Mouse (Mus musculus): ENCODE results near the gene Cers2. TPM values are rescaled to one million over a fixed set of nuclear protein-coding genes. Genes with fewer than 3 reads are reported as not detected.

Gene Cers2
- polyA plus RNA-seq, 1 experiment from 2014 or later: 93.4 TPM

GRCm38 (mm10) chr3:95290156-95290555 lies 24.4 kb upstream of the Cers2 start:
- H3K36me3 ChIP-seq: peaks cover 55% of the 10 kb centered on the region
- 83% methylated on average over 6 of the region's 6 CpGs for WGBS

GRCm38 (mm10) chr3:95291041-95291440 lies 23.6 kb upstream of the Cers2 start:
- Histone ChIP-seq H3K4me2 (no peak overlapping the region), H3K4me3 (replicated peaks) (no peak overlapping the region), H3K27ac (replicated peaks) (no peak overlapping the region), H3K4me1 (no peaks in the 10 kb centered on the region), H3K36me3 (peaks cover 59% of the 10 kb centered on the region), H3K27me3 (replicated peaks) (no peaks in the 10 kb centered on the region), H3K9me3 (replicated peaks) (no peaks in the 10 kb centered on the region), H3K9ac (replicated peaks) (no peak overlapping the region)
- WGBS: 87% methylated on average over 4 of the region's 4 CpGs
- ATAC-seq (ENCODE audit: low FRiP score): no peak

More at GRCm38 (mm10) chr3:95290156-95290555, 24.4 kb upstream of the Cers2 start:
- Histone ChIP-seq H3K9me3 (replicated peaks) (no peaks in the 10 kb centered on the region), H3K9ac (replicated peaks) (no peak overlapping the region), H3K27me3 (replicated peaks) (no peaks in the 10 kb centered on the region), H3K4me1 (0 out of 2 replicates have a peak, but pooled peaks cover 1% of the 10 kb centered on the region), H3K4me3 (replicated peaks) (no peak overlapping the region), H3K4me2 (no peak overlapping the region), H3K27ac (replicated peaks) (no peak overlapping the region)
- no peak for ATAC-seq (ENCODE audit: low FRiP score)

- ATAC-seq (ENCODE audit: low FRiP score): no peak
- H3K9me3 ChIP-seq (replicated peaks): no peaks in the 10 kb centered on the region
- no peak overlapping the region for H3K27ac ChIP-seq (replicated peaks)
- H3K4me1 ChIP-seq: no peaks in the 10 kb centered on the region
- H3K4me3 ChIP-seq (replicated peaks): no peak overlapping the region
- H3K9ac ChIP-seq (replicated peaks): no peak overlapping the region
- H3K36me3 ChIP-seq: peaks cover 54% of the 10 kb centered on the region
- H3K4me2 ChIP-seq: no peak overlapping the region
- 92% methylated on average over 2 of the region's 2 CpGs for WGBS
- H3K27me3 ChIP-seq (replicated peaks): no peaks in the 10 kb centered on the region
These were observed 21.7 kb upstream of the Cers2 start for GRCm38 (mm10) chr3:95292899-95293298.

GRCm38 (mm10) chr3:95293537-95293936 lies 21.1 kb upstream of the Cers2 start:
- peaks cover 48% of the 10 kb centered on the region for H3K36me3 ChIP-seq
- no peak overlapping the region for H3K9ac ChIP-seq (replicated peaks)
- 84% methylated on average over 11 of the region's 11 CpGs for WGBS
- no peak overlapping the region for H3K4me2 ChIP-seq
- no peaks in the 10 kb centered on the region for H3K4me1 ChIP-seq
- H3K4me3 ChIP-seq (replicated peaks): no peak overlapping the region
- H3K27ac ChIP-seq (replicated peaks): no peak overlapping the region
- ATAC-seq (ENCODE audit: low FRiP score): no peak
- no peaks in the 10 kb centered on the region for H3K27me3 ChIP-seq (replicated peaks)
- H3K9me3 ChIP-seq (replicated peaks): no peaks in the 10 kb centered on the region

GRCm38 (mm10) chr3:95294316-95294715 lies 20.3 kb upstream of the Cers2 start:
- no peaks in the 10 kb centered on the region for H3K9me3 ChIP-seq (replicated peaks)
- H3K27ac ChIP-seq (replicated peaks): no peak overlapping the region
- no peak overlapping the region for H3K4me2 ChIP-seq
- no peak for ATAC-seq (ENCODE audit: low FRiP score)
- H3K4me3 ChIP-seq (replicated peaks): no peak overlapping the region
- no peaks in the 10 kb centered on the region for H3K27me3 ChIP-seq (replicated peaks)
- no peaks in the 10 kb centered on the region for H3K4me1 ChIP-seq
- 87% methylated on average over 7 of the region's 7 CpGs for WGBS
- H3K9ac ChIP-seq (replicated peaks): no peak overlapping the region
- H3K36me3 ChIP-seq: peaks cover 45% of the 10 kb centered on the region

- H3K27ac ChIP-seq (replicated peaks): no peak overlapping the region
- no peak overlapping the region for H3K9ac ChIP-seq (replicated peaks)
- no peaks in the 10 kb centered on the region for H3K4me1 ChIP-seq
- H3K9me3 ChIP-seq (replicated peaks): no peaks in the 10 kb centered on the region
- ATAC-seq (ENCODE audit: low FRiP score): no peak
- H3K4me2 ChIP-seq: no peak overlapping the region
- H3K27me3 ChIP-seq (replicated peaks): no peaks in the 10 kb centered on the region
- peaks cover 45% of the 10 kb centered on the region for H3K36me3 ChIP-seq
- no peak overlapping the region for H3K4me3 ChIP-seq (replicated peaks)
- WGBS: 85% methylated on average over 5 of the region's 5 CpGs
These were observed 19.9 kb upstream of the Cers2 start for GRCm38 (mm10) chr3:95294718-95295117.

- Histone ChIP-seq H3K9ac (replicated peaks) (no peak overlapping the region), H3K27me3 (replicated peaks) (no peaks in the 10 kb centered on the region), H3K36me3 (peaks cover 44% of the 10 kb centered on the region), H3K4me1 (no peaks in the 10 kb centered on the region), H3K27ac (replicated peaks) (no peak overlapping the region), H3K4me2 (no peak overlapping the region), H3K9me3 (replicated peaks) (no peaks in the 10 kb centered on the region), H3K4me3 (replicated peaks) (no peak overlapping the region)
- no peak for ATAC-seq (ENCODE audit: low FRiP score)
- WGBS: 86% methylated on average over 11 of the region's 11 CpGs
These were observed 19.1 kb upstream of the Cers2 start for GRCm38 (mm10) chr3:95295321-95296102.

GRCm38 (mm10) chr3:95296103-95296469 lies 18.5 kb upstream of the Cers2 start:
- ATAC-seq (ENCODE audit: low FRiP score): no peak; the same call in 1 of the 2 replicates

GRCm38 (mm10) chr3:95298018-95298417 lies 16.6 kb upstream of the Cers2 start:
- no peak overlapping the region for H3K4me3 ChIP-seq (replicated peaks)
- WGBS: 94% methylated on average over 7 of the region's 7 CpGs

More at GRCm38 (mm10) chr3:95296103-95296469, 18.5 kb upstream of the Cers2 start:
- no peaks in the 10 kb centered on the region for H3K4me1 ChIP-seq
- H3K9ac ChIP-seq (replicated peaks): no peak overlapping the region
- no peak overlapping the region for H3K4me3 ChIP-seq (replicated peaks)
- peaks cover 40% of the 10 kb centered on the region for H3K36me3 ChIP-seq
- H3K9me3 ChIP-seq (replicated peaks): no peaks in the 10 kb centered on the region
- no peak overlapping the region for H3K4me2 ChIP-seq
- 10% methylated on average over 5 of the region's 5 CpGs for WGBS
- no peak overlapping the region for H3K27ac ChIP-seq (replicated peaks)
- H3K27me3 ChIP-seq (replicated peaks): no peaks in the 10 kb centered on the region

GRCm38 (mm10) chr3:95301204-95301796 lies 13.3 kb upstream of the Cers2 start:
- Histone ChIP-seq H3K36me3 (no peaks in the 10 kb centered on the region), H3K27ac (replicated peaks) (no peak overlapping the region), H3K4me1 (no peaks in the 10 kb centered on the region), H3K9me3 (replicated peaks) (no peaks in the 10 kb centered on the region), H3K4me2 (no peak overlapping the region), H3K9ac (replicated peaks) (no peak overlapping the region), H3K27me3 (replicated peaks) (no peaks in the 10 kb centered on the region), H3K4me3 (replicated peaks) (no peak overlapping the region)
- no peak for ATAC-seq (ENCODE audit: low FRiP score)
- WGBS: 83% methylated on average over 3 of the region's 3 CpGs

More at GRCm38 (mm10) chr3:95298018-95298417, 16.6 kb upstream of the Cers2 start:
- peaks cover 24% of the 10 kb centered on the region for H3K36me3 ChIP-seq
- H3K9me3 ChIP-seq (replicated peaks): no peaks in the 10 kb centered on the region
- H3K4me1 ChIP-seq: no peaks in the 10 kb centered on the region
- no peak overlapping the region for H3K4me2 ChIP-seq
- no peaks in the 10 kb centered on the region for H3K27me3 ChIP-seq (replicated peaks)
- no peak for ATAC-seq (ENCODE audit: low FRiP score)
- no peak overlapping the region for H3K27ac ChIP-seq (replicated peaks)
- H3K9ac ChIP-seq (replicated peaks): no peak overlapping the region

- no peaks in the 10 kb centered on the region for H3K9me3 ChIP-seq (replicated peaks)
- no peaks in the 10 kb centered on the region for H3K36me3 ChIP-seq
- no peak overlapping the region for H3K27ac ChIP-seq (replicated peaks)
- ATAC-seq (ENCODE audit: low FRiP score): no peak
- no peak overlapping the region for H3K4me2 ChIP-seq
- H3K4me3 ChIP-seq (replicated peaks): no peak overlapping the region
- no peaks in the 10 kb centered on the region for H3K4me1 ChIP-seq
- no peaks in the 10 kb centered on the region for H3K27me3 ChIP-seq (replicated peaks)
- H3K9ac ChIP-seq (replicated peaks): no peak overlapping the region
- 84% methylated on average over 4 of the region's 4 CpGs for WGBS
These were observed 8.3 kb upstream of the Cers2 start for GRCm38 (mm10) chr3:95306244-95306643.

- no peak within 1 kb of the TSS for H3K4me3 ChIP-seq (replicated peaks)
- H3K36me3 ChIP-seq: no peaks in the 10 kb centered on the region
- no peaks in the 10 kb centered on the region for H3K9me3 ChIP-seq (replicated peaks)
- H3K9ac ChIP-seq (replicated peaks): no peak within 1 kb of the TSS
- 68% methylated on average over 7 of the region's 7 CpGs for WGBS
- H3K4me2 ChIP-seq: no peak within 1 kb of the TSS
- no peak for ATAC-seq (ENCODE audit: low FRiP score)
- no peak within 1 kb of the TSS for H3K27ac ChIP-seq (replicated peaks)
- H3K27me3 ChIP-seq (replicated peaks): no peaks in the 10 kb centered on the region
- H3K4me1 ChIP-seq: no peaks in the 10 kb centered on the region
These were observed 7.5 kb upstream of the Cers2 start, which contains the start of gene Anxa9 for GRCm38 (mm10) chr3:95307100-95307499. Gene Anxa9, minus strand, starts transcription at chr3:95307176.

Measured in neural tube, embryonic 15.5 days (tissue).